Mouse (Mus musculus) embryonic facial prominence, embryonic 11.5 days (tissue): Measurements from ENCODE around the gene Trpm8. TPM values are rescaled to one million over a fixed set of nuclear protein-coding genes. Genes with fewer than 3 reads are reported as not detected.
A peak's percentile ranks its signal among the peaks of the same experiment; 100 is the strongest.

Source experiments
- ATAC-seq: fragments of 200-750 bp; cut with Nextera tagmentation; replicated peaks from 2 replicates; pipeline ENCODE4 v1.8.0; 2017; ENCODE audit warnings: low read depth; ENCODE audit not compliant: insufficient number of reproducible peaks, low FRiP score, low TSS enrichment
- DNase-seq: peaks from one replicate; pipeline ENCODE4 v3.0.0-alpha.2; 2015; ENCODE audit warnings: low spot score
- H3K27ac ChIP-seq: fragments of 300-500 bp; sonication (generic); replicated peaks from 2 replicates; pipeline ENCODE4 v1.5.1; 2014; ENCODE audit warnings: mild to moderate bottlenecking, low read depth, low read length, control low read depth
- H3K27me3 ChIP-seq: fragments of 300-500 bp; sonication (generic); 2 replicates; pipeline ENCODE4 v1.6.1; 2014; ENCODE audit warnings: mild to moderate bottlenecking, low read length, moderate library complexity, mixed read lengths; ENCODE audit not compliant: control insufficient read depth, insufficient read depth
- H3K36me3 ChIP-seq: fragments of 300-500 bp; sonication (generic); replicated peaks from 2 replicates; pipeline ENCODE4 v1.6.1; 2014; ENCODE audit warnings: low read depth, mild to moderate bottlenecking, low read length, moderate library complexity, mixed read lengths; ENCODE audit not compliant: control insufficient read depth, insufficient read depth
- H3K4me1 ChIP-seq: fragments of 300-500 bp; sonication (generic); 2 replicates; pipeline ENCODE4 v1.6.1; 2014; ENCODE audit warnings: low read length, mixed read lengths; ENCODE audit not compliant: control insufficient read depth, insufficient read depth
- H3K4me2 ChIP-seq: fragments of 300-500 bp; sonication (generic); 2 replicates; pipeline ENCODE4 v1.6.1; 2014; ENCODE audit warnings: low read depth, mild to moderate bottlenecking, control low read depth, low read length, moderate library complexity
- H3K4me3 ChIP-seq: fragments of 300-500 bp; sonication (generic); 2 replicates; pipeline ENCODE4 v1.5.1; 2014; ENCODE audit warnings: low read depth, low read length, control low read depth
- H3K9ac ChIP-seq: fragments of 300-500 bp; sonication (generic); replicated peaks from 2 replicates; pipeline ENCODE4 v1.6.1; 2014; ENCODE audit warnings: mild to moderate bottlenecking, control low read depth, low read length
- H3K9me3 ChIP-seq: fragments of 300-500 bp; sonication (generic); replicated peaks from 2 replicates; pipeline ENCODE4 v1.6.1; 2016; ENCODE audit warnings: mild to moderate bottlenecking, low read length, inconsistent platforms, mixed read lengths; ENCODE audit not compliant: control insufficient read depth
- WGBS: fragments of 180-500 bp; shearing (Covaris S2); extraction: QIAGEN DNeasy Blood & Tissue Kit; methylation state at CpG from one replicate; pipeline ENCODE4 v1.1.7; 2014; 5-methylcytosine and 5-hydroxymethylcytosine counted together
- polyA plus RNA-seq: library from polyadenylated mRNA; unstranded; fragments of >200 nt; fragmentation: Nextera tagmentation; extraction: Ambion mirVana; gene quantifications from 2 replicates; pipeline ENCODE4 v1.2.1, GENCODE M21; 2014

The Trpm8 gene
- polyA plus RNA-seq, 1 experiment from 2014 or later, result not detected

DNA sequence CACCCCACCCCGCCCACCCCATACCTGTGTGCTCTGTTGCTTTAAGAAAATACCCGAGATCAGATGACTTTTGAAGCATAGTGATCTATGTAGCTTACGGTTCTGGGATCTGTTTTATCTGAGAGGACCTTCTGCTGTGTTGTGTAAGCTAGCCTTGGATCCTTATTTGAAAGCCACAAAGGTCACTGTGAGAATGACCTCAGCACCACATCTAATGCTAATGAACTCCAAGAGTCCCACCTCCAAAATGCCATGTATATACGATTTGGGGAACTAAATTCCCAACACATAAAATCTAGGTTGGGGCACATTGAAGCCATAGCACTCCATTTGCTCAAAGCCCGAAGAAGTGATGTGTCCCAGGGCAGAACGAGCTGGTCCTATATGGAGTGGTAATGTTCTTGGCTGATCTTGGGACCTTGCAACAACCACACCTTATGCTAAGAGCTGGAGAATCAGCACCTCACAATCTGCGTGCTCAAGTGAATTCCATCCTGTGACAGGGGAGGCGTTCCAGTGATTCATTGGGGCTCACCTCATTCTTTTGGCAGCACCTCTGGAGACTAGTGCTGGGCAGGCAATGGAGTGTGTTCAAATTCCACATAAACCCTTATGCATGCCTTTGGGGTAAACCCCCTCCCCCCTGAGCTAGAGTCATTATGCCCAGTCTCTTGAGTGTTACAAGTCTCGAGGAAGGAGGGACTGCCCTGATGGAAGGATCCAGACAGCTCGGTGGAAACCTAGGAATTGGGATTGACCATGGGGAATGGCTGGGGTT is 20.4 kb upstream of the Trpm8 start:
- Histone ChIP-seq H3K4me2 (no peak overlapping the region), H3K4me3 (no peak overlapping the region), H3K9ac (no peak overlapping the region), H3K9me3 (peaks cover 69% of the 10 kb centered on the region), H3K4me1 (no peaks in the 10 kb centered on the region), H3K36me3 (peaks cover 24% of the 10 kb centered on the region), H3K27me3 (no peaks in the 10 kb centered on the region), H3K27ac (no peak overlapping the region)
- 78% methylated on average over 10 of the region's 10 CpGs for WGBS
- ATAC-seq (no peak), DNase-seq (no peak)

DNA sequence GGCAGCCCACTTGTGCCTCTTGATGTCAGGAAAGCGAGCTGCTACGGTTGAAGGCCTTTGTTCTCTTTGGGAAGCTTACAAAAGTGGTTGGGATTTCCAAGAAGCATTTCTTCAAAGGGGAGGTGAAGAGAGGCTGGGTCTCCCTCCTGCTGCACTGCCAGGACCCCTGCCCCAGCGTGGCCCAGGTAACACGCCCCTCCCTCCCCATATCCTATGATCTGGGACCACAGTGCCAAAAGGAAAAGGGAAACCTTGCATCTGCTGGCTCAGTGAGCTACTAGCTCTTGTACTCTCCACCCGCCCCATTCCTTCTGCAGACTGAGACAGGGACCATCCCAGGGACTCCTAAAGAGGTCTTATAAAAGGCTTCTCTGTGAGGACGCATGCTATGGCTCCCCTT is 19.8 kb upstream of the Trpm8 start:
- ATAC-seq, result no peak
- DNase-seq, result no peak
- no peaks in the 10 kb centered on the region for H3K27me3 ChIP-seq
- H3K4me2 ChIP-seq, result no peak overlapping the region
- peaks cover 30% of the 10 kb centered on the region for H3K36me3 ChIP-seq
- H3K27ac ChIP-seq, result no peak overlapping the region
- 80% methylated on average over 6 of the region's 6 CpGs for WGBS
- no peak overlapping the region for H3K4me3 ChIP-seq
- H3K9me3 ChIP-seq, result peaks cover 63% of the 10 kb centered on the region
- no peak overlapping the region for H3K9ac ChIP-seq
- H3K4me1 ChIP-seq, result no peaks in the 10 kb centered on the region

DNA sequence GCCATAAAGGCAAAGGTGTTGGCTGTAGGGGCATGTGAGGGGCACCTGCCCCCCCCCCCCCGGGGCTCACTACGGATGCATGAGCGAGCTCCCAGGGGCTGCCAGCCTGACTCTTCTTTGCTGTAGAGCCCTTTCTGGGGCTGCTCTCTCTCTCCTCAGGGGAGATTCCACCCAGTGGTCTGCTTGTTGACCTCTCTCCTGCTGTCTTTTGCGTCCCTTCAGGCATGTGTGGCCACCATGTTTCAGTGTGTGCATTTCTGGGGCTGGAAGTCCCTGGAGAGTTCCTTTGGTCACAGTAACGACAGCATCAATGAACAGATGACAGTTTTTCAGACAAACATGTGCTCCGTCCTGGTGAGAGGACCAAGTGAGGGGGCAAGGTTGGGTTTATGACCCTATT is 19.1 kb upstream of the Trpm8 start:
- Histone ChIP-seq H3K27ac (no peak overlapping the region), H3K9me3 (peaks cover 59% of the 10 kb centered on the region), H3K4me2 (no peak overlapping the region), H3K4me1 (no peaks in the 10 kb centered on the region), H3K9ac (no peak overlapping the region), H3K27me3 (no peaks in the 10 kb centered on the region), H3K36me3 (peaks cover 37% of the 10 kb centered on the region), H3K4me3 (no peak overlapping the region)
- 73% methylated on average over 6 of the region's 6 CpGs for WGBS
- no peak for DNase-seq
- no peak for ATAC-seq

DNA sequence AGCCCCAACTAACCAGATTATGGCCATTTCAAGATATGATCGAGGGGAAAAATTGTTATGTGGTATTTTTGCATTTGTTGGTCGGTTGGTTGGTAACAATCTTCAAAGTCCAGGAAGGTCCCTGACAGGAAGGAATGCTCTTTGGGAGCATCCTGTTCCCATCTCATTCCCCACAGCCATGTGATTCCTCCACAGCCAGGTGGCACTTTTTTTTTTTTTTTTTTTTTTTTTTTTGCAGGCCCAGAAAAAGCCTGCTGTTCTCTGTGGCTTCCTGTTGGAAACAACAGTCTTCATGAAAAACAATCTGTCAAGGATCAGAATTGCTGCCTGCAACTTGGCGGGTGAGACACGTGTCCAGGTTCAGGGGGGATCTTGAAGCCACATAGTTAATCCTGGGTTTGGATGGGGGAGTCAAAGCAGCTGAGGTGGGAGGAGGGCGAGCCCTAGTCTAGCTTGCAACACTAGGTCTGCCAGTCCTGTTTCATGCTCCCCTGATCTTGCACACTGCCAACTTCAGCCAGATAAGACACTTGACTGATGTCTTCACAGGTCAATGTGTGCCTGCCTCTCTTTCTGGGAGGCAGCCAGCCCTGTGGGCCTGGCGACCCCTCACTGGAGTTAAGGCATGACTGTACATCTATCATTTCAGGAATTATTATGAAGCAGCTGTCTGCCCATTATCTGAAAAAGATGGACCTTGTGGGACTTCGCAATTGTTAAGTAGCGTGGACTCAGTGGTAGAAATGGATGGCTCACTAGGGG is 18.4 kb upstream of the Trpm8 start:
- H3K4me1 ChIP-seq, result no peaks in the 10 kb centered on the region
- H3K9me3 ChIP-seq, result peaks cover 52% of the 10 kb centered on the region
- no peak overlapping the region for H3K9ac ChIP-seq
- no peak overlapping the region for H3K27ac ChIP-seq
- H3K36me3 ChIP-seq, result peaks cover 44% of the 10 kb centered on the region
- no peak overlapping the region for H3K4me3 ChIP-seq
- 81% methylated on average over 8 of the region's 8 CpGs for WGBS
- DNase-seq (no peak), ATAC-seq (0 out of 2 replicates have a peak, but pooled peaks have one; percentile 2)
- no peak overlapping the region for H3K4me2 ChIP-seq
- H3K27me3 ChIP-seq, result no peaks in the 10 kb centered on the region

DNA sequence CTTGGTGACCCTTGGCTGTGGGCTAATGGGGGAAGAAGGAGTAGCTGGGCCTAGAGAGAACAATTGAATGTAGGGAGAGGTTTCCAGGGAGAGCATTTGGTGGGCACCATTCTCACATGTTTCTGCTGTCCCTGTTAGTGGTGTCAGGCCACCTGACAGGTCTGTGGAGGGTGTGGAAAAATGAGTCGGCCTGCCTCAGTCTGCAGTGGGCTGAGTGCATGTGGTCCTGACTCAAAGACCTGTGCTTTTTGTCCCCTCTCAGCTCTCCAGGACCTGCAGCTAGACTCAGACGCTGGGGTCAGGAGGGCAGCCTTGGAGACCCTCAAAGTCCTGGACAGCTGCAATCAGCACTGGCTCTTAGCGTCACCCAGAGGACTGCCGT is 17.8 kb upstream of the Trpm8 start:
- Histone ChIP-seq H3K4me3 (no peak overlapping the region), H3K4me2 (no peak overlapping the region), H3K27ac (no peak overlapping the region), H3K36me3 (peaks cover 49% of the 10 kb centered on the region), H3K9me3 (peaks cover 46% of the 10 kb centered on the region), H3K9ac (no peak overlapping the region), H3K27me3 (no peaks in the 10 kb centered on the region), H3K4me1 (no peaks in the 10 kb centered on the region)
- DNase-seq (no peak), ATAC-seq (0 out of 2 replicates have a peak, but pooled peaks have one; percentile 1)
- 77% methylated on average over 4 of the region's 4 CpGs for WGBS

DNA sequence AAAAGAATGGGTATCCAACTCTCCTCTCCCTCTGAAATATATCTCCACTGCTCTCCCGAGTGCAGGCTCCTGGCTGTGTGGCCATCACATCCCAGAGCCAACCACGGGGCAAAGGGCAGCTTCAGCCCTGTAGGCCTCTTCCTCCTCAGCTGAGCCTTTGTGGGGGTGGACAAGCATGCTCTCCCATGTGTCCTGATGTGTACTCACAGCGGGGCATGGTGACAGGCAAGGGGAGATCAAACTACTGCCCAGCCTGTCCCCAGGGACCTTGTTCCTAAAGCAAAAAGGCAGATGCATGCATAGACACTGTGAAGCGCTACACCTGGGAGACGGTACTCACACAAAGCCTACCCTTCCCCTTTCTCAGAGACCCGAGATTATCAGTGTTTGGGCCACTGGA is 17.3 kb upstream of the Trpm8 start:
- peaks cover 54% of the 10 kb centered on the region for H3K36me3 ChIP-seq
- H3K4me2 ChIP-seq, result no peak overlapping the region
- no peak for DNase-seq
- no peaks in the 10 kb centered on the region for H3K4me1 ChIP-seq
- ATAC-seq, result peak; percentile 1; the same call in 1 of the 2 replicates
- no peak overlapping the region for H3K4me3 ChIP-seq
- H3K27ac ChIP-seq, result no peak overlapping the region
- H3K9ac ChIP-seq, result no peak overlapping the region
- 79% methylated on average over 6 of the region's 6 CpGs for WGBS
- H3K9me3 ChIP-seq, result peaks cover 42% of the 10 kb centered on the region
- no peaks in the 10 kb centered on the region for H3K27me3 ChIP-seq

DNA sequence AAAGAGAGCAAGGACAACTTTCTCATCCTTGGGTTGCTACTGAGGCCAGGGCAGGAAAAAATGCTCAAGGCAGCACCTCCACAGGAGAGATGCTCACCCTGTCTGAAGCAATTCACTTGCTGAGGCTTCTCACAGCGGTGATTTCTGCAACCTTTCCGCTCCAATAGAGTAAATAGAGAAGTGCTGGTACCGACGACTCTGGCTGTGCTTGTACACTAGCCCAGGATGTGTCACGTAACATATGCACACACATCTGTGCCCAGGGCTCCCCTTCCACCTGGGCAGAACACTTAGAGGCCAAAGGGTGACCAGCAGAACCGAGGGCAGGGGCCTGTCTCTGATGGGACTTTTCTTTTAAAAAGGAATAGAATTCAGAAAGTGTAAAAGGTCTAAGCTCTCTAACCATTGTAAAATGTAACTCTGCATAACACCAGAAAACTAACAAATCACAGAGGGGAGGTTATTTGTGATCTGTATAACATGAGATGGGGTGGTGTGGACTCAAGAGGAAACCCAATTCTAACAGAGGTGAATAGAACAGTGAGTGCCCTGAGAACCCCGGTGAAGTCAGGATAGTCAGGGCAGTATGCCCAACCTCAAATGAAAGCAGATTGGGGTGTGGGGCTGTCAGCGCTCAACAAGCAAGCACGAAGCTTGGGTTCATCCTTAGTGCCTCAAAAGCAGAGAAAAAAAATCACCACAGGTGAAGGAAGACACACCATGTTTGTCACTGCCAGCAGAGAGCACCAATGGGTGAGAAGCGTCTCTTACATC is 16.7 kb upstream of the Trpm8 start:
- Histone ChIP-seq H3K27ac (no peak overlapping the region), H3K27me3 (no peaks in the 10 kb centered on the region), H3K36me3 (peaks cover 61% of the 10 kb centered on the region), H3K9ac (no peak overlapping the region), H3K9me3 (peaks cover 35% of the 10 kb centered on the region), H3K4me1 (no peaks in the 10 kb centered on the region), H3K4me3 (no peak overlapping the region), H3K4me2 (no peak overlapping the region)
- WGBS, result 83% methylated on average over 10 of the region's 10 CpGs
- ATAC-seq (no peak), DNase-seq (no peak)
